Mouse (Mus musculus): ENCODE measurements around the gene Unc5cl. TPM values are rescaled to one million over a fixed set of nuclear protein-coding genes. Genes with fewer than 3 reads are reported as not detected.
A peak's percentile ranks its signal among the peaks of the same experiment; 100 is the strongest.

Unc5cl gene
- polyA plus RNA-seq, 1 experiment from 2014 or later: not detected

GRCm38 (mm10) chr17:48437421-48437911 lies 17.2 kb upstream of the Unc5cl start:
- no peaks in the 10 kb centered on the region for H3K36me3 ChIP-seq (ENCODE audit: control insufficient read depth, insufficient read depth, low read length)
- 31% methylated on average over 7 of the region's 7 CpGs for WGBS
- peak; percentile 52; the same call in 1 of the 2 replicates for ATAC-seq (ENCODE audit: low FRiP score)
- H3K4me3 ChIP-seq (ENCODE audit: low read depth, low read length): no peak overlapping the region
- no peak overlapping the region for H3K9ac ChIP-seq (ENCODE audit: low read length)
- H3K9me3 ChIP-seq (ENCODE audit: control insufficient read depth, low read length): no peaks in the 10 kb centered on the region
- no peaks in the 10 kb centered on the region for H3K27me3 ChIP-seq (ENCODE audit: control insufficient read depth, insufficient read depth, low read length)
- H3K27ac ChIP-seq (ENCODE audit: low read depth, low read length): 0 out of 2 replicates have a peak overlapping the region, but pooled peaks have one; percentile 0
- H3K4me2 ChIP-seq: no peak overlapping the region
- H3K4me1 ChIP-seq (ENCODE audit: control insufficient read depth, insufficient read depth, low read length): peaks cover under 1% of the 10 kb centered on the region; the same call in 1 of the 2 replicates
- peak; percentile 85 for DNase-seq (ENCODE audit: low spot score, missing footprints)

GRCm38 (mm10) chr17:48442745-48443457 lies 11.8 kb upstream of the Unc5cl start:
- H3K27me3 ChIP-seq (ENCODE audit: control insufficient read depth, insufficient read depth, low read length): no peaks in the 10 kb centered on the region
- H3K9ac ChIP-seq (ENCODE audit: low read length): no peak overlapping the region
- 83% methylated on average over 7 of the region's 7 CpGs for WGBS
- ATAC-seq (ENCODE audit: low FRiP score): no peak
- H3K27ac ChIP-seq (ENCODE audit: low read depth, low read length): no peak overlapping the region
- DNase-seq (ENCODE audit: low spot score, missing footprints): no peak
- no peak overlapping the region for H3K4me2 ChIP-seq
- no peaks in the 10 kb centered on the region for H3K9me3 ChIP-seq (ENCODE audit: control insufficient read depth, low read length)
- no peak overlapping the region for H3K4me3 ChIP-seq (ENCODE audit: low read depth, low read length)
- H3K36me3 ChIP-seq (ENCODE audit: control insufficient read depth, insufficient read depth, low read length): no peaks in the 10 kb centered on the region
- no peaks in the 10 kb centered on the region for H3K4me1 ChIP-seq (ENCODE audit: control insufficient read depth, insufficient read depth, low read length)

GRCm38 (mm10) chr17:48443542-48444145 lies 11.1 kb upstream of the Unc5cl start:
- Histone ChIP-seq H3K36me3 (ENCODE audit: control insufficient read depth, insufficient read depth, low read length) (no peaks in the 10 kb centered on the region), H3K4me1 (ENCODE audit: control insufficient read depth, insufficient read depth, low read length) (no peaks in the 10 kb centered on the region), H3K27ac (ENCODE audit: low read depth, low read length) (no peak overlapping the region), H3K4me2 (no peak overlapping the region), H3K9ac (ENCODE audit: low read length) (no peak overlapping the region), H3K4me3 (ENCODE audit: low read depth, low read length) (no peak overlapping the region), H3K27me3 (ENCODE audit: control insufficient read depth, insufficient read depth, low read length) (no peaks in the 10 kb centered on the region), H3K9me3 (ENCODE audit: control insufficient read depth, low read length) (no peaks in the 10 kb centered on the region)
- DNase-seq (ENCODE audit: low spot score, missing footprints): no peak
- no peak for ATAC-seq (ENCODE audit: low FRiP score)
- WGBS: 66% methylated on average over 16 of the region's 16 CpGs

GRCm38 (mm10) chr17:48447675-48448074 lies 7.0 kb upstream of the Unc5cl start:
- Histone ChIP-seq H3K4me3 (ENCODE audit: low read depth, low read length) (no peak overlapping the region), H3K27me3 (ENCODE audit: control insufficient read depth, insufficient read depth, low read length) (no peaks in the 10 kb centered on the region), H3K4me1 (ENCODE audit: control insufficient read depth, insufficient read depth, low read length) (no peaks in the 10 kb centered on the region), H3K9me3 (ENCODE audit: control insufficient read depth, low read length) (no peaks in the 10 kb centered on the region), H3K9ac (ENCODE audit: low read length) (no peak overlapping the region), H3K36me3 (ENCODE audit: control insufficient read depth, insufficient read depth, low read length) (no peaks in the 10 kb centered on the region), H3K27ac (ENCODE audit: low read depth, low read length) (no peak overlapping the region), H3K4me2 (no peak overlapping the region)
- DNase-seq (ENCODE audit: low spot score, missing footprints) (no peak), ATAC-seq (ENCODE audit: low FRiP score) (no peak)
- WGBS: 77% methylated on average over 8 of the region's 8 CpGs

GRCm38 (mm10) chr17:48450666-48451352 lies 3.9 kb upstream of the Unc5cl start:
- Histone ChIP-seq H3K4me2 (no peak overlapping the region), H3K9ac (ENCODE audit: low read length) (no peak overlapping the region), H3K36me3 (ENCODE audit: control insufficient read depth, insufficient read depth, low read length) (no peaks in the 10 kb centered on the region), H3K27me3 (ENCODE audit: control insufficient read depth, insufficient read depth, low read length) (no peaks in the 10 kb centered on the region), H3K4me1 (ENCODE audit: control insufficient read depth, insufficient read depth, low read length) (no peaks in the 10 kb centered on the region), H3K4me3 (ENCODE audit: low read depth, low read length) (no peak overlapping the region), H3K27ac (ENCODE audit: low read depth, low read length) (no peak overlapping the region), H3K9me3 (ENCODE audit: control insufficient read depth, low read length) (no peaks in the 10 kb centered on the region)
- no peak for DNase-seq (ENCODE audit: low spot score, missing footprints)
- 86% methylated on average over 13 of the region's 13 CpGs for WGBS
- no peak for ATAC-seq (ENCODE audit: low FRiP score)

- H3K27ac ChIP-seq (ENCODE audit: low read depth, low read length): no peak within 1 kb of the TSS
- no peaks in the 10 kb centered on the region for H3K36me3 ChIP-seq (ENCODE audit: control insufficient read depth, insufficient read depth, low read length)
- no peak within 1 kb of the TSS for H3K4me2 ChIP-seq
- DNase-seq (ENCODE audit: low spot score, missing footprints): no peak
- no peak within 1 kb of the TSS for H3K4me3 ChIP-seq (ENCODE audit: low read depth, low read length)
- no peaks in the 10 kb centered on the region for H3K27me3 ChIP-seq (ENCODE audit: control insufficient read depth, insufficient read depth, low read length)
- H3K9ac ChIP-seq (ENCODE audit: low read length): no peak within 1 kb of the TSS
- H3K9me3 ChIP-seq (ENCODE audit: control insufficient read depth, low read length): no peaks in the 10 kb centered on the region
- WGBS: 78% methylated on average over 7 of the region's 7 CpGs
- no peaks in the 10 kb centered on the region for H3K4me1 ChIP-seq (ENCODE audit: control insufficient read depth, insufficient read depth, low read length)
- ATAC-seq (ENCODE audit: low FRiP score): no peak
Measured at GRCm38 (mm10) chr17:48451353-48451675, 3.4 kb upstream of the Unc5cl start, which contains the start of gene Tspo2. Gene Tspo2, minus strand, starts transcription at chr17:48451522.

- Histone ChIP-seq H3K9me3 (ENCODE audit: control insufficient read depth, low read length) (no peaks in the 10 kb centered on the region), H3K36me3 (ENCODE audit: control insufficient read depth, insufficient read depth, low read length) (no peaks in the 10 kb centered on the region), H3K27me3 (ENCODE audit: control insufficient read depth, insufficient read depth, low read length) (no peaks in the 10 kb centered on the region), H3K9ac (ENCODE audit: low read length) (no peak overlapping the region), H3K4me1 (ENCODE audit: control insufficient read depth, insufficient read depth, low read length) (no peaks in the 10 kb centered on the region), H3K4me2 (no peak overlapping the region), H3K4me3 (ENCODE audit: low read depth, low read length) (no peak overlapping the region), H3K27ac (ENCODE audit: low read depth, low read length) (no peak overlapping the region)
- WGBS: 74% methylated on average over 9 of the region's 9 CpGs
- ATAC-seq (ENCODE audit: low FRiP score) (no peak), DNase-seq (ENCODE audit: low spot score, missing footprints) (no peak)
Measured at GRCm38 (mm10) chr17:48451753-48452444, 2.8 kb upstream of the Unc5cl start.

GRCm38 (mm10) chr17:48453489-48453888 lies 1.2 kb upstream of the Unc5cl start:
- Histone ChIP-seq H3K4me3 (ENCODE audit: low read depth, low read length) (no peak overlapping the region), H3K27me3 (ENCODE audit: control insufficient read depth, insufficient read depth, low read length) (no peaks in the 10 kb centered on the region), H3K9me3 (ENCODE audit: control insufficient read depth, low read length) (no peaks in the 10 kb centered on the region), H3K4me1 (ENCODE audit: control insufficient read depth, insufficient read depth, low read length) (no peaks in the 10 kb centered on the region), H3K36me3 (ENCODE audit: control insufficient read depth, insufficient read depth, low read length) (no peaks in the 10 kb centered on the region), H3K4me2 (no peak overlapping the region), H3K27ac (ENCODE audit: low read depth, low read length) (no peak overlapping the region), H3K9ac (ENCODE audit: low read length) (no peak overlapping the region)
- no peak for ATAC-seq (ENCODE audit: low FRiP score)
- 78% methylated on average over 7 of the region's 7 CpGs for WGBS
- peak; percentile 74 for DNase-seq (ENCODE audit: low spot score, missing footprints)

Measured in midbrain, embryonic 11.5 days (tissue).